Mouse (Mus musculus) heart, postnatal 25 days (tissue): ENCODE measurements around the gene Lurap1l. TPM values are rescaled to one million over a fixed set of nuclear protein-coding genes. Genes with fewer than 3 reads are reported as not detected.

Experiments used
- DNase-seq: peaks from one replicate; pipeline ENCODE4 v3.0.0; 2022; ENCODE audit warnings: low spot score
- intact Hi-C: fragments of 180-260 bp; cut with DNase I; formaldehyde crosslinking; loops from one replicate; pipeline ENCODE4 v1.15.1; 2025
- total RNA-seq, 2 experiments: library from RNA; stranded (reverse); gene quantifications; 2 replicates each; pipeline ENCODE4 v1.2.3; 2021

Gene Lurap1l
- 1 to 10 TPM; 2.0 to 2.1 TPM for total RNA-seq

GRCm38 (mm10) chr4:80910481-80910870 lies at the start of gene Lurap1l:
Gene Lurap1l, plus strand, starts transcription at chr4:80910646.
- peak; percentile 7 for DNase-seq

GRCm38 (mm10) chr4:80862962-80863361 lies 47.5 kb upstream of the Lurap1l start:
- DNase-seq = no peak
- intact Hi-C loops = no loop called here

More at GRCm38 (mm10) chr4:80910481-80910870, at the start of gene Lurap1l:
- intact Hi-C loops = loop anchor here (2.0 to 5.0 kb wide), 3 partner anchors 38 to 268 kb away; no protein-coding TSS in a partner anchor

- intact Hi-C loops = no loop called here
- no peak for DNase-seq
These were observed 46.5 kb upstream of the Lurap1l start for GRCm38 (mm10) chr4:80863906-80864305.

GRCm38 (mm10) chr4:80864511-80864922 lies 45.9 kb upstream of the Lurap1l start:
- intact Hi-C loops = no loop called here
- DNase-seq = no peak

GRCm38 (mm10) chr4:80866065-80866464 lies 44.4 kb upstream of the Lurap1l start:
- DNase-seq = no peak
- intact Hi-C loops = no loop called here

GRCm38 (mm10) chr4:80869598-80869997 lies 40.8 kb upstream of the Lurap1l start:
- intact Hi-C loops = no loop called here
- DNase-seq = no peak

- intact Hi-C loops = loop anchor here (5.0 to 10.0 kb wide), 5 partner anchors 39 to 304 kb away; partner anchors contain the start of gene Lurap1l
- DNase-seq = no peak
These were observed 37.4 kb upstream of the Lurap1l start for GRCm38 (mm10) chr4:80872847-80873644.

GRCm38 (mm10) chr4:80874121-80874859 lies 36.2 kb upstream of the Lurap1l start:
- no peak for DNase-seq
- intact Hi-C loops = loop anchor here (5.0 to 10.0 kb wide), 5 partner anchors 38 to 303 kb away; partner anchors contain the start of gene Lurap1l

- no peak for DNase-seq
- intact Hi-C loops = loop anchor here (10.0 kb wide), 1 partner anchor 240 kb away; no protein-coding TSS in a partner anchor
These were observed 35.4 kb upstream of the Lurap1l start for GRCm38 (mm10) chr4:80875055-80875454.

- intact Hi-C loops = no loop called here
- DNase-seq = no peak
These were observed 28.3 kb upstream of the Lurap1l start for GRCm38 (mm10) chr4:80881996-80882599.

- intact Hi-C loops = no loop called here
- no peak for DNase-seq
These were observed 23.8 kb upstream of the Lurap1l start for GRCm38 (mm10) chr4:80886631-80887030.

GRCm38 (mm10) chr4:80891004-80891403 lies 19.4 kb upstream of the Lurap1l start:
- no peak for DNase-seq
- intact Hi-C loops = no loop called here

- no peak for DNase-seq
- intact Hi-C loops = no loop called here
These were observed 15.1 kb upstream of the Lurap1l start for GRCm38 (mm10) chr4:80895278-80895894.

GRCm38 (mm10) chr4:80906726-80907125 lies 3.7 kb upstream of the Lurap1l start:
- no peak for DNase-seq
- intact Hi-C loops = no loop called here

GRCm38 (mm10) chr4:80907973-80908372 lies 2.5 kb upstream of the Lurap1l start:
- intact Hi-C loops = no loop called here
- DNase-seq = no peak

- intact Hi-C loops = no loop called here
- no peak for DNase-seq
These were observed 1.5 kb upstream of the Lurap1l start for GRCm38 (mm10) chr4:80908902-80909301.

- DNase-seq = peak; percentile 8
- intact Hi-C loops = loop anchor here (2.0 to 5.0 kb wide), 3 partner anchors 39 to 268 kb away; no protein-coding TSS in a partner anchor
These were observed 640 bp downstream of the Lurap1l start for GRCm38 (mm10) chr4:80910871-80911701.

- intact Hi-C loops = loop anchor here (2.0 to 5.0 kb wide), 3 partner anchors 40 to 267 kb away; no protein-coding TSS in a partner anchor
- DNase-seq = peak; percentile 54
These were observed 1.5 kb downstream of the Lurap1l start for GRCm38 (mm10) chr4:80911706-80912540.
